Comparison of ENCODE assay signal across 11 mouse cellular contexts in genomic region chr8:124399403-124399861, GRCm38 (mm10). TPM values are rescaled to one million over a fixed set of nuclear protein-coding genes. Genes with fewer than 3 reads are reported as not detected.
DNase-seq lines count a peak whose midpoint lies in the region; ATAC-seq lines count a peak whose summit lies in the region.
"Had no signal": no experiment of that assay in that cellular context is flagged by ENCODE, and none has a peak within 500 bp of the region (broad histone marks: within the 10 kb centered on the region; RNA-seq: fewer than 3 reads in every experiment).

No protein-coding gene starts in this region.

- no peaks in the 10 kb centered on the region for H3K4me1 ChIP-seq in liver, embryonic 11.5 days (replicated peaks; ENCODE audit: control insufficient read depth, insufficient read depth, low read length)
- H3K4me1 ChIP-seq in forebrain, embryonic 13.5 days, result peaks cover 15% of the 10 kb centered on the region
- H3K4me1 ChIP-seq in forebrain, embryonic 12.5 days, result peaks cover 12% of the 10 kb centered on the region; the same call in 1 of the 2 replicates

- H3K9me3 ChIP-seq in liver, embryonic 11.5 days (ENCODE audit: control insufficient read depth, low read length), result no peaks in the 10 kb centered on the region
- no peaks in the 10 kb centered on the region for H3K9me3 ChIP-seq in forebrain, embryonic 13.5 days (replicated peaks)
- H3K9me3 ChIP-seq in forebrain, embryonic 12.5 days, result no peaks in the 10 kb centered on the region
- H3K9me3 ChIP-seq: forebrain, embryonic 15.5 days; heart, embryonic 10.5 days; megakaryocyte, embryonic 14.5 days had no signal

- intact Hi-C loops in left cerebral cortex, postnatal 25 days (cut with DNase I), result loop anchor here (5.0 kb wide), 2 partner anchors 33 to 173 kb away; no protein-coding TSS in a partner anchor

- H3K27ac ChIP-seq in liver, embryonic 11.5 days (ENCODE audit: low read depth, low read length), result no peak overlapping the region
- H3K27ac ChIP-seq in forebrain, embryonic 13.5 days, result no peak overlapping the region
- H3K27ac ChIP-seq in forebrain, embryonic 12.5 days, result no peak overlapping the region
- H3K27ac ChIP-seq: forebrain, embryonic 15.5 days; heart, embryonic 10.5 days had no signal

- H3K9ac ChIP-seq in liver, embryonic 11.5 days (ENCODE audit: low read depth, low read length), result no peak overlapping the region
- H3K9ac ChIP-seq in forebrain, embryonic 13.5 days, result no peak overlapping the region
- H3K9ac ChIP-seq in forebrain, embryonic 12.5 days, result no peak overlapping the region
- H3K9ac ChIP-seq: forebrain, embryonic 15.5 days had no signal

- 86% methylated on average over 11 of the region's 11 CpGs for WGBS in liver, embryonic 11.5 days
- WGBS in forebrain, embryonic 13.5 days, result 60% methylated on average over 11 of the region's 11 CpGs
- 75% methylated on average over 11 of the region's 11 CpGs for WGBS in forebrain, embryonic 12.5 days

- H3K27me3 ChIP-seq in liver, embryonic 11.5 days (replicated peaks; ENCODE audit: control insufficient read depth, insufficient read depth, low read length), result no peaks in the 10 kb centered on the region
- no peaks in the 10 kb centered on the region for H3K27me3 ChIP-seq in forebrain, embryonic 13.5 days
- H3K27me3 ChIP-seq in forebrain, embryonic 12.5 days, result no peaks in the 10 kb centered on the region
- H3K27me3 ChIP-seq: forebrain, embryonic 15.5 days had no signal

- no peaks in the 10 kb centered on the region for H3K36me3 ChIP-seq in liver, embryonic 11.5 days (ENCODE audit: control insufficient read depth, insufficient read depth, low read length)
- H3K36me3 ChIP-seq in forebrain, embryonic 13.5 days (ENCODE audit: poor library complexity, severe bottlenecking), result no peaks in the 10 kb centered on the region
- no peaks in the 10 kb centered on the region for H3K36me3 ChIP-seq in forebrain, embryonic 12.5 days (replicated peaks)
- H3K36me3 ChIP-seq: forebrain, embryonic 15.5 days; heart, embryonic 10.5 days had no signal

- no peak overlapping the region for H3K4me2 ChIP-seq in liver, embryonic 11.5 days
- H3K4me2 ChIP-seq in forebrain, embryonic 13.5 days, result no peak overlapping the region
- no peak overlapping the region for H3K4me2 ChIP-seq in forebrain, embryonic 12.5 days
- H3K4me2 ChIP-seq: forebrain, embryonic 15.5 days had no signal

- no peak for ATAC-seq in liver, embryonic 11.5 days (replicated peaks; ENCODE audit: low FRiP score)
- ATAC-seq in forebrain, embryonic 13.5 days, result no peak
- ATAC-seq in forebrain, embryonic 12.5 days (ENCODE audit: low FRiP score), result no peak
- ATAC-seq: forebrain, embryonic 15.5 days; hindbrain, embryonic 16.5 days had no signal

- no peak overlapping the region for H3K4me3 ChIP-seq in liver, embryonic 11.5 days (ENCODE audit: low read depth, low read length)
- H3K4me3 ChIP-seq in forebrain, embryonic 13.5 days, result no peak overlapping the region
- H3K4me3 ChIP-seq in forebrain, embryonic 12.5 days (replicated peaks), result no peak overlapping the region
- H3K4me3 ChIP-seq: forebrain, embryonic 15.5 days; heart, embryonic 10.5 days; megakaryocyte, embryonic 14.5 days had no signal

- peak; percentile 19 for DNase-seq in liver
- DNase-seq in liver, embryonic 11.5 days (ENCODE audit: low spot score), result no peak
- DNase-seq in cerebellum, adult 8-10 months, result peak; percentile 58
- peak; percentile 39 for DNase-seq in kidney, adult 9 months
- DNase-seq in left cerebral cortex, postnatal 25 days (ENCODE audit: low spot score in 2 of 2), result peak; percentile 57 to 87

RNA-seq across cellular contexts. Expression of gene Pgbd5, which starts 40.0 kb away (rescaled TPM):
- polyA plus RNA-seq in liver, embryonic 11.5 days (2014; fragmentation: Nextera tagmentation; extraction: Ambion mirVana), result 0.27 and 0.55 TPM in 2 replicates
- total RNA-seq in left cerebral cortex, postnatal 25 days (2021), result 100 to 1,000 TPM; 210 to 228 TPM
- 5.9 and 6.3 TPM in 2 replicates for polyA plus RNA-seq in forebrain, embryonic 13.5 days (2015; fragmentation: Nextera tagmentation; extraction: Ambion mirVana)
- 4.5 and 4.8 TPM in 2 replicates for polyA plus RNA-seq in forebrain, embryonic 12.5 days (2016; fragmentation: Nextera tagmentation; extraction: Ambion mirVana)
